Mouse (Mus musculus): ENCODE measurements around the gene Crb1. TPM values are rescaled to one million over a fixed set of nuclear protein-coding genes. Genes with fewer than 3 reads are reported as not detected.

Gene Crb1
- polyA plus RNA-seq, 2 experiments: not detected

- H3K4me1 ChIP-seq (replicated peaks; ENCODE audit: control insufficient read depth in 2 of 2, insufficient read depth in 2 of 2, low read length in 1 of 2): no peaks in the 10 kb centered on the region
- no peaks in the 10 kb centered on the region for H3K36me3 ChIP-seq (replicated peaks; ENCODE audit: control insufficient read depth, insufficient read depth, low read depth)
- H3K27me3 ChIP-seq (ENCODE audit: control insufficient read depth, insufficient read depth, low read length): no peaks in the 10 kb centered on the region
- no peak for ATAC-seq (ENCODE audit: insufficient read depth)
- no peak for DNase-seq (ENCODE audit: low read depth in 3 of 3, low spot score in 3 of 3)
- no peak for TF ChIP-seq CTCF (IDR thresholded peaks at IDR 0.05; ENCODE audit: low read depth)
- TF ChIP-seq EP300 (IDR thresholded peaks at IDR 0.05; ENCODE audit: low read depth): no peak
- WGBS (ENCODE audit: insufficient replicate concordance): 16% methylated on average over 1 of the region's 1 CpGs
- no peak overlapping the region for H3K4me3 ChIP-seq (ENCODE audit: insufficient read depth in 1 of 2, low read depth in 2 of 2, low read length in 2 of 2)
- H3K4me2 ChIP-seq (ENCODE audit: low read depth): no peak overlapping the region
- no peak overlapping the region for H3K9ac ChIP-seq (replicated peaks)
- no peaks in the 10 kb centered on the region for H3K9me3 ChIP-seq (ENCODE audit: control insufficient read depth, low read length)
- H3K27ac ChIP-seq: no peak overlapping the region
Measured at GRCm38 (mm10) chr1:139263158-139263557, 113.7 kb downstream of the Crb1 start.

GRCm38 (mm10) chr1:139255581-139255980, 121.3 kb downstream of the Crb1 start:
- no peak for DNase-seq (ENCODE audit: low read depth in 3 of 3, low spot score in 3 of 3)
- Histone ChIP-seq H3K4me1 (replicated peaks; ENCODE audit: control insufficient read depth in 2 of 2, insufficient read depth in 2 of 2, low read length in 1 of 2) (no peaks in the 10 kb centered on the region), H3K27ac (no peak overlapping the region), H3K36me3 (replicated peaks; ENCODE audit: control insufficient read depth, insufficient read depth, low read depth) (no peaks in the 10 kb centered on the region), H3K4me2 (ENCODE audit: low read depth) (no peak overlapping the region), H3K9ac (replicated peaks) (no peak overlapping the region), H3K27me3 (ENCODE audit: control insufficient read depth, insufficient read depth, low read length) (no peaks in the 10 kb centered on the region), H3K4me3 (ENCODE audit: insufficient read depth in 1 of 2, low read depth in 2 of 2, low read length in 2 of 2) (no peak overlapping the region), H3K9me3 (ENCODE audit: control insufficient read depth, low read length) (no peaks in the 10 kb centered on the region)
- ATAC-seq (ENCODE audit: insufficient read depth): no peak
- WGBS (ENCODE audit: insufficient replicate concordance): 51% methylated on average over 7 of the region's 7 CpGs
- no peak for TF ChIP-seq CTCF (IDR thresholded peaks at IDR 0.05; ENCODE audit: low read depth)

DNA sequence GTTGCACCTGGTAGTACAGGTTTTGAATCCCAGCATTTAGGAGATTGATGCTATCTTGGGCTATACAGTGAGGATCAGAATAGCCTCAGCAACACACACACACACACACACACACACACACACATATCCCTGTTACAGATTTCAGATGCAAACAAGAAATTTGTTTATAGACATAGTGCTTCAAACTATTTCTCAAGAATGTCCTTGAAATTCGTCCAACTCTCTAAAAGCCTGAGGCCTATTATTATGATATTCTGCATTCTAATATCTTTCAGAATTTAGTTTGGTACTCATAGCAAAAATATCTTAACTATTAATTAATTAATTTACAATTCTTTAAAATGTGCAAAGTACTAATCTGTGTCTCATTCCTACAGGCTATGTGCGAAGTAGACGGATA, 124.9 kb downstream of the Crb1 start:
- Histone ChIP-seq H3K4me3 (ENCODE audit: insufficient read depth in 1 of 2, low read depth in 2 of 2, low read length in 2 of 2) (no peak overlapping the region), H3K27ac (no peak overlapping the region), H3K4me1 (replicated peaks; ENCODE audit: control insufficient read depth in 2 of 2, insufficient read depth in 2 of 2, low read length in 1 of 2) (no peaks in the 10 kb centered on the region), H3K9ac (replicated peaks) (no peak overlapping the region), H3K36me3 (replicated peaks; ENCODE audit: control insufficient read depth, insufficient read depth, low read depth) (no peaks in the 10 kb centered on the region), H3K27me3 (ENCODE audit: control insufficient read depth, insufficient read depth, low read length) (no peaks in the 10 kb centered on the region), H3K9me3 (ENCODE audit: control insufficient read depth, low read length) (no peaks in the 10 kb centered on the region), H3K4me2 (ENCODE audit: low read depth) (no peak overlapping the region)
- ATAC-seq (ENCODE audit: insufficient read depth) (no peak), DNase-seq (ENCODE audit: low read depth in 3 of 3, low spot score in 3 of 3) (no peak)
- 67% methylated on average over 3 of the region's 3 CpGs for WGBS (ENCODE audit: insufficient replicate concordance)
- no peak for TF ChIP-seq EP300 (IDR thresholded peaks at IDR 0.05; ENCODE audit: low read depth)

- no peak overlapping the region for H3K9ac ChIP-seq (replicated peaks)
- no peak overlapping the region for H3K27ac ChIP-seq
- no peak overlapping the region for H3K4me3 ChIP-seq (ENCODE audit: insufficient read depth in 1 of 2, low read depth in 2 of 2, low read length in 2 of 2)
- H3K4me1 ChIP-seq (replicated peaks; ENCODE audit: control insufficient read depth in 2 of 2, insufficient read depth in 2 of 2, low read length in 1 of 2): no peaks in the 10 kb centered on the region
- no peaks in the 10 kb centered on the region for H3K36me3 ChIP-seq (replicated peaks; ENCODE audit: control insufficient read depth, insufficient read depth, low read depth)
- no peak overlapping the region for H3K4me2 ChIP-seq (ENCODE audit: low read depth)
- 47% methylated on average over 6 of the region's 6 CpGs for WGBS (ENCODE audit: insufficient replicate concordance)
- H3K9me3 ChIP-seq (ENCODE audit: control insufficient read depth, low read length): no peaks in the 10 kb centered on the region
- no peaks in the 10 kb centered on the region for H3K27me3 ChIP-seq (ENCODE audit: control insufficient read depth, insufficient read depth, low read length)
- ATAC-seq (ENCODE audit: insufficient read depth): no peak
- no peak for TF ChIP-seq EP300 (IDR thresholded peaks at IDR 0.05; ENCODE audit: low read depth)
- TF ChIP-seq CTCF (IDR thresholded peaks at IDR 0.05; ENCODE audit: low read depth): no peak
- DNase-seq (ENCODE audit: low read depth in 3 of 3, low spot score in 3 of 3): no peak
Measured at GRCm38 (mm10) chr1:139249159-139249558, 127.7 kb downstream of the Crb1 start.

DNA sequence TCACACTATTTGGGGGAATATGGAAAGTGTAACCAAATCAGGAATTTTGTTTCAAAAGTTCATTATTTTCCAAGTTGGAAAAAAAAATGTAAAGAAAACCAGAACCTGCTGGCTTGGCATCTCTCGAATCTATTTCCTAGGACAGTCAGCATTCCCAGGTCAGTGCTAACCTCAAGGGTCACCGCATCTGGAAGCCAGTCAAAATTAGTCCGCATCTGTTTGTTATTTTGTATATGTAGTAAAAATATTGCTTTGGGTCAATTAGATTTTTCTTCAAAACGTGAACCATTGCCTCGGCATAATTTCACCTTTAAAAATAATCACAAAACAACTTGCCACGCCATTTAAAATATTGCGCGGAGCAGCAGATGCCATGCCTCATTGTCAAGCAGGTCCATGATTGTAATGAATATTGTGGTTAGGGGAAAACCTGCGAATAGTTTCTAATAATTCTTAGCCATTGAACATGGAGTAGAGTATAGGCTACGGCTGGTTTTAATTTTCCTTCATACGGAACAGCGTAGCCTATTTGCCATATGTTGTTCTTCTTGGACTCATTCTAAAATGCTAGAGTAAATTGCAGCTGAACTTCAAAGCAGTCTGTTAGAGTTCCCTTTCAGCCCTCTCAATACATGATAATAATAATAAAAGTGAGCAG, 130.0 kb downstream of the Crb1 start:
- no peaks in the 10 kb centered on the region for H3K27me3 ChIP-seq (ENCODE audit: control insufficient read depth, insufficient read depth, low read length)
- H3K9me3 ChIP-seq (ENCODE audit: control insufficient read depth, low read length): no peaks in the 10 kb centered on the region
- no peak overlapping the region for H3K4me3 ChIP-seq (ENCODE audit: insufficient read depth in 1 of 2, low read depth in 2 of 2, low read length in 2 of 2)
- no peaks in the 10 kb centered on the region for H3K4me1 ChIP-seq (replicated peaks; ENCODE audit: control insufficient read depth in 2 of 2, insufficient read depth in 2 of 2, low read length in 1 of 2)
- no peak for DNase-seq (ENCODE audit: low read depth in 3 of 3, low spot score in 3 of 3)
- no peak overlapping the region for H3K27ac ChIP-seq
- H3K9ac ChIP-seq (replicated peaks): no peak overlapping the region
- 73% methylated on average over 12 of the region's 12 CpGs for WGBS (ENCODE audit: insufficient replicate concordance)
- H3K36me3 ChIP-seq (replicated peaks; ENCODE audit: control insufficient read depth, insufficient read depth, low read depth): no peaks in the 10 kb centered on the region
- no peak overlapping the region for H3K4me2 ChIP-seq (ENCODE audit: low read depth)
- ATAC-seq (ENCODE audit: insufficient read depth): no peak
- TF ChIP-seq CTCF (IDR thresholded peaks at IDR 0.05; ENCODE audit: low read depth): no peak
- TF ChIP-seq EP300 (IDR thresholded peaks at IDR 0.05; ENCODE audit: low read depth): no peak

All from liver, embryonic 14.5 days (tissue).